Mouse (Mus musculus) embryonic stem cell, embryonic (primary cell): ENCODE measurements around the gene Bcl2l15.
"Not testable (repeated sequence)": the region's sequence is repeated elsewhere in the genome, so short reads cannot be mapped to it uniquely, and the experiment has no call there.

ENCODE experiments used
- CTCF ChIA-PET, 4 experiments: fragments of 300-600 bp in 2 of 4; fragments of 350-600 bp in 2 of 4; sonication (Branson Sonifier 250); formaldehyde crosslinking; loops; one replicate each; lab custom pipeline; 2022; ENCODE audit warnings: inconsistent platforms in 2 of 4; lab: Charles Lee
- POLR2A ChIA-PET, 4 experiments: fragments of 300-600 bp in 2 of 4; fragments of 350-600 bp in 2 of 4; sonication (Branson Sonifier 250); formaldehyde crosslinking; loops; one replicate each; lab custom pipeline; 2022; ENCODE audit warnings: antibody characterized with exemption in 4 of 4, inconsistent platforms in 1 of 4; lab: Charles Lee

Gene Bcl2l15

GRCm38 (mm10) chr3:103808891-103809798 lies 23.3 kb upstream of the Bcl2l15 start, which contains the start of the genes Dclre1b, Ap4b1 and Gm43064:
Dclre1b (minus strand) TSS chr3:103809444.
Ap4b1 (plus strand) TSS chr3:103809520.
Gm43064 (plus strand) TSS chr3:103809573.
- CTCF ChIA-PET, result interaction anchor here (0.6 to 1.1 kb wide), 5 partner anchors 17 to 71 kb away, joined by 3 to 5 read pairs (median 3); partner anchors contain the start of genes Hipk1 (in 1 of the 4) and Olfml3 (in 1 of the 4)
- POLR2A ChIA-PET, result interaction anchor here (0.5 to 3.3 kb wide), 44 partner anchors 11 to 830 kb away, joined by 3 to 65 read pairs (median 4); partner anchors contain the start of genes Hipk1 (in 3 of the 4), Rsbn1 (in 2 of the 4), Magi3 (in 1 of the 4) and Slc16a1 (in 1 of the 4)

GRCm38 (mm10) chr3:103809799-103810150 lies 22.6 kb upstream of the Bcl2l15 start:
- ChIA-PET CTCF (interaction anchor here in 3 of 4 experiments (0.6 to 1.1 kb wide), 5 partner anchors 18 to 72 kb away, joined by 3 to 8 read pairs (median 3); partner anchors contain the start of genes Hipk1 (in 1 of the 3) and Olfml3 (in 1 of the 3)), POLR2A (interaction anchor here (0.6 to 3.3 kb wide), 40 partner anchors 11 to 829 kb away, joined by 3 to 65 read pairs (median 4); partner anchors contain the start of genes Hipk1 (in 3 of the 4), Rsbn1 (in 2 of the 4), Magi3 (in 1 of the 4) and Slc16a1 (in 1 of the 4))

- ChIA-PET POLR2A (interaction anchor here in 2 of 4 experiments (0.8 to 3.3 kb wide), 5 partner anchors 17 to 103 kb away, joined by 3 to 65 read pairs (median 12); partner anchors contain the start of genes Hipk1 (in 2 of the 2) and Rsbn1 (in 2 of the 2)), CTCF (no interaction called here)
Observed at GRCm38 (mm10) chr3:103810967-103811366, 21.4 kb upstream of the Bcl2l15 start.

GRCm38 (mm10) chr3:103827548-103827947 lies 4.9 kb upstream of the Bcl2l15 start:
- ChIA-PET POLR2A (interaction anchor here in 1 of 4 experiments (1.1 to 1.2 kb wide), 2 partner anchors 9 to 34 kb away, joined by 3 read pairs; no protein-coding TSS in a partner anchor), CTCF (interaction anchor here in 1 of 4 experiments (1.4 kb wide), 1 partner anchor 24 kb away, joined by 3 read pairs; no protein-coding TSS in a partner anchor)

GRCm38 (mm10) chr3:103829036-103829435 lies 3.4 kb upstream of the Bcl2l15 start:
- POLR2A ChIA-PET, result interaction anchor here in 1 of 4 experiments (1.3 to 1.8 kb wide), 3 partner anchors 22 to 85 kb away, joined by 3 to 6 read pairs (median 4); partner anchors contain the start of gene Rsbn1
- CTCF ChIA-PET, result no interaction called here

GRCm38 (mm10) chr3:103830681-103831080 lies 1.7 kb upstream of the Bcl2l15 start:
- POLR2A ChIA-PET, result interaction anchor here in 1 of 4 experiments (1.2 to 2.3 kb wide), 4 partner anchors 9 to 83 kb away, joined by 3 to 7 read pairs (median 4); partner anchors contain the start of gene Rsbn1
- CTCF ChIA-PET, result not testable (repeated sequence)

GRCm38 (mm10) chr3:103831146-103831545 lies 1.3 kb upstream of the Bcl2l15 start:
- ChIA-PET CTCF (no interaction called here), POLR2A (interaction anchor here in 1 of 4 experiments (0.7 to 2.3 kb wide), 3 partner anchors 19 to 51 kb away, joined by 3 to 7 read pairs (median 4); no protein-coding TSS in a partner anchor)

- CTCF ChIA-PET, result interaction anchor here in 1 of 4 experiments (0.5 kb wide), 1 partner anchor 665 kb away, joined by 6 read pairs; no protein-coding TSS in a partner anchor
- POLR2A ChIA-PET, result no interaction called here
Observed at GRCm38 (mm10) chr3:103834001-103834400, 1.6 kb downstream of the Bcl2l15 start.

GRCm38 (mm10) chr3:103835272-103835950 lies 3.0 kb downstream of the Bcl2l15 start:
- CTCF ChIA-PET, result interaction anchor here in 1 of 4 experiments (0.5 kb wide), 1 partner anchor 17 kb away, joined by 3 read pairs; no protein-coding TSS in a partner anchor
- POLR2A ChIA-PET, result interaction anchor here in 2 of 4 experiments (1.2 to 2.3 kb wide), 3 partner anchors 15 to 64 kb away, joined by 3 to 9 read pairs (median 5); no protein-coding TSS in a partner anchor

GRCm38 (mm10) chr3:103835951-103836310 lies 3.5 kb downstream of the Bcl2l15 start:
- POLR2A ChIA-PET, result interaction anchor here in 2 of 4 experiments (1.1 to 2.3 kb wide), 4 partner anchors 8 to 65 kb away, joined by 3 to 9 read pairs (median 4); no protein-coding TSS in a partner anchor
- CTCF ChIA-PET, result interaction anchor here in 2 of 4 experiments (0.5 kb wide), 2 partner anchors 17 to 52 kb away, joined by 3 read pairs; no protein-coding TSS in a partner anchor

- ChIA-PET POLR2A (interaction anchor here in 2 of 4 experiments (1.1 to 2.3 kb wide), 6 partner anchors 9 to 65 kb away, joined by 3 to 9 read pairs (median 4); no protein-coding TSS in a partner anchor), CTCF (interaction anchor here in 2 of 4 experiments (0.5 kb wide), 2 partner anchors 51 to 52 kb away, joined by 3 to 5 read pairs; no protein-coding TSS in a partner anchor)
Observed at GRCm38 (mm10) chr3:103836453-103836852, 4.1 kb downstream of the Bcl2l15 start.

- POLR2A ChIA-PET, result interaction anchor here in 3 of 4 experiments (0.7 to 1.3 kb wide), 11 partner anchors 9 to 625 kb away, joined by 3 to 7 read pairs (median 3); partner anchors contain the start of genes Ap4b1 (in 2 of the 3), Dclre1b (in 2 of the 3), Gm43064 (in 2 of the 3) and Rsbn1 (in 1 of the 3)
Observed at GRCm38 (mm10) chr3:103839711-103840110, 7.3 kb downstream of the Bcl2l15 start.

GRCm38 (mm10) chr3:103840195-103840594 lies 7.8 kb downstream of the Bcl2l15 start:
- POLR2A ChIA-PET, result interaction anchor here in 3 of 4 experiments (0.7 to 1.3 kb wide), 9 partner anchors 11 to 625 kb away, joined by 3 to 7 read pairs (median 4); partner anchors contain the start of genes Ap4b1 (in 2 of the 3), Dclre1b (in 2 of the 3), Gm43064 (in 2 of the 3) and Rsbn1 (in 1 of the 3)
- CTCF ChIA-PET, result not testable (repeated sequence)

More at GRCm38 (mm10) chr3:103839711-103840110, 7.3 kb downstream of the Bcl2l15 start:
- CTCF ChIA-PET, result no interaction called here

GRCm38 (mm10) chr3:103840946-103841345 lies 8.5 kb downstream of the Bcl2l15 start:
- CTCF ChIA-PET, result not testable (repeated sequence)
- POLR2A ChIA-PET, result interaction anchor here in 1 of 4 experiments (0.6 kb wide), 1 partner anchor 275 kb away, joined by 3 read pairs; no protein-coding TSS in a partner anchor

- POLR2A ChIA-PET, result interaction anchor here (0.7 to 3.2 kb wide), 24 partner anchors 8 to 787 kb away, joined by 3 to 18 read pairs (median 4); partner anchors contain the start of genes Ap4b1 (in 2 of the 4), Dclre1b (in 2 of the 4), Gm43064 (in 2 of the 4) and Rsbn1 (in 2 of the 4)
- CTCF ChIA-PET, result interaction anchor here in 2 of 4 experiments (0.6 to 2.1 kb wide), 6 partner anchors 24 to 422 kb away, joined by 3 to 7 read pairs (median 3); no protein-coding TSS in a partner anchor
Observed at GRCm38 (mm10) chr3:103850644-103851363, 18.4 kb downstream of the Bcl2l15 start.

GRCm38 (mm10) chr3:103851481-103851880 lies 19.1 kb downstream of the Bcl2l15 start:
- POLR2A ChIA-PET, result interaction anchor here in 3 of 4 experiments (1.1 to 3.2 kb wide), 14 partner anchors 9 to 108 kb away, joined by 3 to 18 read pairs (median 6); partner anchors contain the start of genes Ap4b1 (in 1 of the 3), Dclre1b (in 1 of the 3), Gm43064 (in 1 of the 3) and Ptpn22 (in 1 of the 3)

More at GRCm38 (mm10) chr3:103851481-103851880, 19.1 kb downstream of the Bcl2l15 start:
- CTCF ChIA-PET, result interaction anchor here in 2 of 4 experiments (0.8 to 2.3 kb wide), 5 partner anchors 25 to 62 kb away, joined by 3 to 9 read pairs (median 4); partner anchors contain the start of gene Rsbn1 (in 1 of the 2)
